Mouse (Mus musculus) kidney, embryonic 16.5 days (tissue): ENCODE data around the gene Ctrc. TPM values are rescaled to one million over a fixed set of nuclear protein-coding genes. Genes with fewer than 3 reads are reported as not detected.

Experiments
- ATAC-seq: fragments of 200-750 bp; cut with Nextera tagmentation; 2 replicates; pipeline ENCODE4 v1.8.0; 2017; ENCODE audit warnings: moderate TSS enrichment; ENCODE audit not compliant: low FRiP score, low TSS enrichment
- H3K27ac ChIP-seq: fragments of 300-500 bp; sonication (generic); 2 replicates; pipeline ENCODE4 v1.5.1; 2014; ENCODE audit warnings: low read length
- H3K27me3 ChIP-seq: fragments of 300-500 bp; sonication (generic); 2 replicates; pipeline ENCODE4 v1.6.1; 2014; ENCODE audit warnings: low read length, control low read depth, mixed read lengths; ENCODE audit not compliant: insufficient read depth
- H3K36me3 ChIP-seq: fragments of 300-500 bp; sonication (generic); 2 replicates; pipeline ENCODE4 v1.6.1; 2014; ENCODE audit warnings: low read length, control low read depth, mixed read lengths; ENCODE audit not compliant: insufficient read depth
- H3K4me1 ChIP-seq: fragments of 300-500 bp; sonication (generic); 2 replicates; pipeline ENCODE4 v1.6.1; 2014; ENCODE audit warnings: low read length, control low read depth, mixed read lengths; ENCODE audit not compliant: insufficient read depth
- H3K4me2 ChIP-seq: fragments of 300-500 bp; sonication (generic); replicated peaks from 2 replicates; pipeline ENCODE4 v1.6.1; 2014; ENCODE audit warnings: low read depth, low read length
- H3K4me3 ChIP-seq: fragments of 300-500 bp; sonication (generic); 2 replicates; pipeline ENCODE4 v1.5.1; 2014; ENCODE audit warnings: mild to moderate bottlenecking, low read length
- H3K9ac ChIP-seq: fragments of 300-500 bp; sonication (generic); replicated peaks from 2 replicates; pipeline ENCODE4 v1.6.1; 2014; ENCODE audit warnings: low read length
- H3K9me3 ChIP-seq: fragments of 300-500 bp; sonication (generic); 2 replicates; pipeline ENCODE4 v1.6.1; 2016; ENCODE audit warnings: low read length, control low read depth
- WGBS: fragments of 180-500 bp; shearing (Covaris S2); extraction: QIAGEN DNeasy Blood & Tissue Kit; methylation state at CpG from one replicate; pipeline ENCODE4 v1.1.7; 2014; 5-methylcytosine and 5-hydroxymethylcytosine counted together
- polyA plus RNA-seq: library from polyadenylated mRNA; unstranded; fragments of >200 nt; fragmentation: Nextera tagmentation; extraction: Ambion mirVana; gene quantifications from 2 replicates; pipeline ENCODE4 v1.2.1, GENCODE M21; 2015

Gene Ctrc
- polyA plus RNA-seq, 1 experiment from 2014 or later = not detected

DNA sequence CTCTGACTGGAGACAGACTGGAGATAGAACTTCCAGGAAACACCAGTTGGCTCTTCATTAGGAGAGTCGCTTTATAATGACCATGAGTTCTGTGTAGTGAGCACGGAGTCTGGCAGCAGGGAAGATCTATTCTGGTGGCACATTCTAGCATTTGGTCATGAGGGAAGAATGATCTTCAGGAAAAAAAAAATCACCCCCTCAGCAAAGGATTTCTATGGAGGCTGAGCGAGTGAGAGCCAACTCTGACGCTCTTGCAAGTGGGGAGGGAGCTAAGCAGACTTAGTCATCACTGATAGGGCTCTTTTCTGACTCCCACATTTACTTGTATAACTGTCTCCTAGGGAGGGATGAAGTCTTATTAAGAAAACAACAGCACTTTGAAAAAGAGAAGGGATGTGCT lies 32.9 kb upstream of the Ctrc start:
- Histone ChIP-seq H3K9me3 (no peaks in the 10 kb centered on the region), H3K36me3 (no peaks in the 10 kb centered on the region), H3K4me3 (no peak overlapping the region), H3K27me3 (peaks cover 9% of the 10 kb centered on the region; the same call in 1 of the 2 replicates), H3K4me1 (peaks cover 9% of the 10 kb centered on the region), H3K9ac (no peak overlapping the region), H3K27ac (no peak overlapping the region), H3K4me2 (no peak overlapping the region)
- 75% methylated on average over 4 of the region's 4 CpGs for WGBS
- no peak for ATAC-seq

DNA sequence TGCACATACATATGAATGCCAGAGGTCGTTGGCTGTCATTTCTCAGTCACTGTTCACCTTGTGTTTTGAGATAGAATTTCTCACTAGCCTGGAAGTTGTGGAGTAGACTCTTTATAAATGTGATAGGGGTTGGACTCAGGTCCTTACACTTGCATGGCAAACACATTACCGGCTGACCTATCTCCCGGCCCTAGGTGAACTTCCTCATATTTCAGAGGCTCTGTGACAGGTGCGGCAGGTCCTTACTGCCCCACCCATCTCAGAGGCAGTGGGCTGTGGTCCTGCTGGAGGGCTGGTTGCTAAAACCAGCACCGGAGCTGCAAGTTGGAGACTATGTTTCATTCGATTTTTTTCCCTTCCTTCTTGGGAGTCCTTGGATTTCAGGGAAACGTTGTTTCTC lies 32.5 kb upstream of the Ctrc start:
- H3K4me1 ChIP-seq = peaks cover 13% of the 10 kb centered on the region
- H3K27ac ChIP-seq = no peak overlapping the region
- no peak overlapping the region for H3K4me2 ChIP-seq
- no peak for ATAC-seq
- H3K36me3 ChIP-seq = no peaks in the 10 kb centered on the region
- no peak overlapping the region for H3K4me3 ChIP-seq
- WGBS = 46% methylated on average over 7 of the region's 7 CpGs
- H3K27me3 ChIP-seq = peaks cover 9% of the 10 kb centered on the region; the same call in 1 of the 2 replicates
- no peaks in the 10 kb centered on the region for H3K9me3 ChIP-seq
- no peak overlapping the region for H3K9ac ChIP-seq

DNA sequence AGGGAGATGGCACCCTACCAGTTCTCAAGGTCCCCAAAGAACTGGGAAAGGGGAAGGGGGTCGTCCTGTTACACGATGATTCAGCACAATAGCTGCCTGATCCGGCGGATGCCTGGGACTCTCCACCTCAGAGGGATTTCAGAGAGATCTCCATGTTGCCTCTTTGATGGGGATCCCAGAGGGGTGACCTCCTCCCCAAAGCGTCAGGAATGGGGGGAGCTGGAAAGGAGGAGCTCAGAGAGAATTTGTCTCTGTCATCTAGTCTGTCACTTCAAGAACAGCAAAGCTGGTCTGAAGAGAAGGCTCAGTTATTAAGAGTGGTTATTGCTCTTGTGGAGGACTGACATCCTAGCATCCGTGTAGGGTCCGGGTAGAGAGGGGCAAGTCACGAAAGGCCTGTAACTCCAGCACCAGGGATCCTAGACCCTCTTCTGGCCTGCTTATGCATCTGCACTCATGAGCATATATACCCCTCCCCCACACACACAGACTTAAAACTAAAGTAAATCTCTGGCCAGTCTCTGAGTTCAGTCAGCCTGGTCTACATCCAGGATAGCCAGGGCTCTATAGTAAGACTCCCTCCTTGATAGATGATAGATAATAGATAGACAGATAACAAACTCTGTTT lies 29.4 kb upstream of the Ctrc start:
- 18% methylated on average over 8 of the region's 8 CpGs for WGBS
- Histone ChIP-seq H3K4me1 (peaks cover 33% of the 10 kb centered on the region), H3K36me3 (no peaks in the 10 kb centered on the region), H3K4me2 (peak overlapping the region; percentile 88), H3K27ac (no peak overlapping the region), H3K9me3 (no peaks in the 10 kb centered on the region), H3K4me3 (peak overlapping the region; percentile 66; the same call in 1 of the 2 replicates), H3K9ac (peak overlapping the region; percentile 81; the same call in 1 of the 2 replicates), H3K27me3 (peaks cover 9% of the 10 kb centered on the region; the same call in 1 of the 2 replicates)
- 0 out of 2 replicates have a peak, but pooled peaks have one; percentile 2 for ATAC-seq

DNA sequence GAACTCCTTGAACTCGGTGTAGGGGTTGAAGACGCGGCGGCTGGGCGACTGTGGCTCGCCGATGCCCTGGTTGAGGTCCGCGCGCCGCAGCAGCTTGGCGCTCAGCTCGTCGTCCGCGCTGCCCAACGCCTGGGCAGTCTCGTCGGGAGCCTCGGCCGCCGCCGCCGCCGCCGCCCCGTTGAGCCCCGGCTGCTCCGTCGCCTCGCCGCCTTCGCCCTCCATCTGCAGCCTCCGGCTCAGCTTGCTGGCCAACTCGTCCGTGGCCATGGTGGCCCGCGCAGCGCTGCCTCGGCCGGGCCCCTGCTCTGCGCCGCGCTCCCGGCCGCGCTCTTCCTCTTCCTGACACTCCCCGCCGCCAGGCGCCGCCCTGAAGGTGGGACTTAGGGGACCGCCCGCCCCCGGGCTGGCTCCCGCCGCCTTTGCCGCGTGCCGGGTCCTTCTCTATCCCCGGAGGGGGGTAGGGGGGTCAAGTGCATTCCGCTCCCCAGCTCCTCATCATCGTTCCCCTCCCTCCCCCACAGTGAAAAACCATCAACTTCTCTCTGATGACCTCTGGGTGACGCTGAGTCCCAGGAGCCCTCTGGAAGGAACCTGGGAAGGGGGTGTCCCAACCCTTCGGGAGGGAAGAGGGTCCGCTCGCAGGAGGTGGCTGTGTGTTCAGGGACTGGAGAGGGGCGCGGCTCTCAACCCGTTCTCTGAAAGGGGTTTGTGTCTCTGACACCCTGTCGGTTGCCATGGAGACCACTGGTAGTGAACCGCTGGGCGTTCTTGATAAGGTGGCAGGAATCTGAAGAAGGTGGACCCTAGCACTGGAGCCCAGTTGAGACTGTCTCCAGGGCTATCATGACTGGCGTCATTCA lies 28.7 kb upstream of the Ctrc start, which contains the start of gene Efhd2:
Efhd2 (minus strand) TSS at position 320 of the 860 bp plus-strand sequence.
- Histone ChIP-seq H3K4me1 (peaks cover 35% of the 10 kb centered on the region), H3K4me2 (peak within 1 kb of the TSS; percentile 88), H3K9ac (peak within 1 kb of the TSS; percentile 81), H3K27ac (no peak within 1 kb of the TSS), H3K36me3 (no peaks in the 10 kb centered on the region), H3K27me3 (peaks cover 9% of the 10 kb centered on the region; the same call in 1 of the 2 replicates), H3K9me3 (no peaks in the 10 kb centered on the region), H3K4me3 (peak within 1 kb of the TSS; percentile 66)
- peak; percentile 92 for ATAC-seq
- WGBS = under 1% methylated on average over 65 of the region's 73 CpGs

DNA sequence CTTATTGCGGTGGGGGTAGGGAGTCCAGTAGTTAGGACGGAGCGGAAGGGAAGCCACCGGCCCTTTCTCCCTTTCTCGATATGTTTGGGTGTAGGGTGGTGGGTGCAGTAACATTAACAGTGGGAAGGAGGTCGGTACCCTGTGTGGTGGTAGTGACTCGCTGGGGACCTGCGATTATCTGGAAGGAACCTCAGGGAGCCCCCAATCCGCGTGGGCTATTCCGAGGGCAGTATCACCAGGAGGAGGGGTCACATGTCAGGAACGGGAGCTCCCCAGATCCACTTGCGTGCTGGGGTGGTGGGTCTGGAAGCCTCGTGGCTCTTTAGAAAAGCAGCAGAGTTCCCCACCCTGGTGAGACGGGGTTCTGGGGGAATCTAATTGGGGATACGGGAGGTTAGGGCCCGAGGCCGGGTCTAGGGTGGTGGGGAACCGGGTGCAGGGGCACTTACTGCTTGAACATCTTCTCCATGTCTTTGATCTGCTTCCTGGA lies 28.0 kb upstream of the Ctrc start:
- Histone ChIP-seq H3K4me1 (peaks cover 38% of the 10 kb centered on the region), H3K36me3 (no peaks in the 10 kb centered on the region), H3K4me2 (peak overlapping the region; percentile 88), H3K9me3 (no peaks in the 10 kb centered on the region), H3K9ac (peak overlapping the region; percentile 81), H3K4me3 (peak overlapping the region; percentile 66), H3K27ac (no peak overlapping the region), H3K27me3 (peaks cover 9% of the 10 kb centered on the region; the same call in 1 of the 2 replicates)
- WGBS = 2% methylated on average over 19 of the region's 19 CpGs
- ATAC-seq = peak; percentile 7; the same call in 1 of the 2 replicates

DNA sequence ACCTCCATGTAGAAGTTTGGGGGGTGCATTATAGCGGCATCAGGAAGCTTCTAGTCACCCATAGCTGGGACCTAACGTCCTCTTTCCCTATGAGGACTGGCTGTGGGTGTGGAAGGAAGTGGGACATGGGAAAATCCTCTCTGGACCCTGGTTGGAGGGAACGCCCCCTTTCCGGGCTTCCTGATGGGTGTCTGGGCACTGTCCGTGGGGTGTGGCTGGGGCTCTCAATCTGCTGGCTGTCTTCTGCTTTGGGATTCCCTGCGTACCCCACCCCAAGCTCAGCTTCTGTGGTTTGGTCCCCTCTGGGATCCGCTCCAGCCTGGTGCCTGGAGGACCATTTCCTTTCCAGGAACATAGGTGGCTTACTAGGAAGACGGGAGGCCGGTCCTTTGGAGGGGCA lies 26.8 kb upstream of the Ctrc start:
- peak overlapping the region; percentile 88 for H3K4me2 ChIP-seq
- peaks cover 9% of the 10 kb centered on the region; the same call in 1 of the 2 replicates for H3K27me3 ChIP-seq
- 79% methylated on average over 9 of the region's 9 CpGs for WGBS
- H3K36me3 ChIP-seq = no peaks in the 10 kb centered on the region
- H3K4me1 ChIP-seq = peaks cover 38% of the 10 kb centered on the region
- H3K4me3 ChIP-seq = peak overlapping the region; percentile 66
- no peak for ATAC-seq
- no peak overlapping the region for H3K9ac ChIP-seq
- no peak overlapping the region for H3K27ac ChIP-seq
- H3K9me3 ChIP-seq = no peaks in the 10 kb centered on the region

DNA sequence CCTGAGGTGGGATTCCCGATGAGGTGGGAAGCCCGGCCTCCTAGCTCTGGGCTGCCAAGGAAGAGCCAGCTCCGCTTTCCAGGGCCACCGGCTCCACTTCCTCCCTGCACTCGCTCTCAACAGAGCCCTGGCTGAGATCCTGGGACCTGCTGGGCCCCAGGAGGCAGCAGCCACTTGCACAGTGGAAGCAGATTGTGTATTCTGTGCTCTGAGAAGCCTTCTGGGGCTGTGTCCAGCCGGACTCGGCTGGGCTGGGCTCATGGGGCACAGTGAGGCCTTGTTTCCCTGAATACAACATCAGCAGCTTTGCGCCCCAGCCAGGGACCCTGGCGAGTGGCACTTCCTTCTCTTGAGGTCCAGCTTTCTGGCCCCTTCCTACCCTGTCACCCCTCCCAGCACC lies 25.8 kb upstream of the Ctrc start:
- Histone ChIP-seq H3K36me3 (no peaks in the 10 kb centered on the region), H3K9ac (peak overlapping the region; percentile 35), H3K9me3 (no peaks in the 10 kb centered on the region), H3K4me1 (peaks cover 49% of the 10 kb centered on the region), H3K27me3 (peaks cover 6% of the 10 kb centered on the region; the same call in 1 of the 2 replicates), H3K27ac (no peak overlapping the region), H3K4me3 (no peak overlapping the region), H3K4me2 (peak overlapping the region; percentile 18; the same call in 1 of the 2 replicates)
- ATAC-seq = no peak
- WGBS = 65% methylated on average over 9 of the region's 9 CpGs

DNA sequence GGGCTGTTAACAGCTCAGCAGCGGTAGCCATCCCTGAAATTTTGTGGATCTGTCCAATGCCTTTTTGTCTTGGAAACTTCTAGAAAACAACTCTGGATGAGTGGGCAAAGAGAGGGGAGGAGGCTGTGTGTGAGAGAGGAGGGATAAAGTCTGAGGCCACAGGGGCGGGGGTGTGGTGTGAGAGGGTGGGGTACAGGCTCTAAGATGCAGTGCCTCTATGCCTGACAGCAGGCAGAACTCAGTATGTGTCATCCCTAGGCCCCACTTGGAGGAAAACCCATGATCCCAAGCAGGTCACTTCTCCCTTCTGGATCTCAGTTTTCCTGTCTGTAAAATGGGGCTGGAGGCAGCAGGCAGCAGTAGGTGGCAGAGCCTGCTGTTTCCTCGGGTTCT lies 25.2 kb upstream of the Ctrc start:
- Histone ChIP-seq H3K4me2 (no peak overlapping the region), H3K4me1 (peaks cover 51% of the 10 kb centered on the region), H3K27ac (no peak overlapping the region)

DNA sequence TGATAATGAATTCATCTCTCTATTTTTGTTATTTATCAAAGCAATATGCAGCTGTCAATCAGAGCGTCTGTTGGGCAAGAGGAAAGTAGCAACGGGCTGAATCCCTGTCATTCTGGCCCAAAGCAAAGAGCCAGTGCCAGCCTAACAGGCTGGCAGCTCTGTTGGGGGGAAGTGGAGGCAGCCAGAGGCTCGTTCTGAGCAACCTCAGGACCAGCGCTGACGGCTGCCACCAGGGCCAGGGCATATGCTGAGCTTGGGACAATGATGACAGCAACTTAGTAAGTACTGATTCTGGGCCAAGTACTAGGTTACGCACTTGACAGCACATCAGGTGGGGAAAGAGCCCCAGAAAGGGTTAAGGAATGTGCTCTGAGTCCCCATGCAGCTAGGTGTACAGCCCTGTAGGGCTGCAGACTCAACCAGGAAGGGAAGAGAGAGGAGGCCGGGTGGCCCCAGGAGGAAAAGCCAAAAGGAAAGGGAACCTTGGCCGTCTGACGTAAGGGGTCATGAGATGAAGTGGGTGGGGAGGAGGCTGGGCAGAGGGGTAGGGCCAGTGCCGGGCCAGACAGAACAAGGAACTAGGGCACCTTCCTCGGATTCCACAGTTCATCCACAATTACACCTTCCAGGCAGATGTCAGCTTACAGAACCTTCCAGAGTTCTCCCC lies 24.6 kb upstream of the Ctrc start:
- Histone ChIP-seq H3K9ac (no peak overlapping the region), H3K27me3 (no peaks in the 10 kb centered on the region), H3K4me1 (peaks cover 51% of the 10 kb centered on the region), H3K4me2 (no peak overlapping the region), H3K9me3 (no peaks in the 10 kb centered on the region), H3K36me3 (no peaks in the 10 kb centered on the region), H3K27ac (no peak overlapping the region), H3K4me3 (no peak overlapping the region)
- WGBS = 67% methylated on average over 11 of the region's 11 CpGs
- no peak for ATAC-seq

More for the DNA sequence above, 25.2 kb upstream of the Ctrc start:
- 89% methylated on average over 3 of the region's 3 CpGs for WGBS
- no peak for ATAC-seq
- Histone ChIP-seq H3K27me3 (peaks cover 3% of the 10 kb centered on the region; the same call in 1 of the 2 replicates), H3K36me3 (no peaks in the 10 kb centered on the region), H3K4me3 (no peak overlapping the region), H3K9me3 (no peaks in the 10 kb centered on the region), H3K9ac (peak overlapping the region; percentile 35; the same call in 1 of the 2 replicates)
